Mouse (Mus musculus) forebrain, embryonic 15.5 days (tissue): Measurements from ENCODE around the gene Ctla4. TPM values are rescaled to one million over a fixed set of nuclear protein-coding genes. Genes with fewer than 3 reads are reported as not detected.

Experiments
- ATAC-seq: fragments of 200-750 bp; cut with Nextera tagmentation; replicated peaks from 2 replicates; pipeline ENCODE4 v1.8.0; 2017; ENCODE audit warnings: mild to moderate bottlenecking, moderate TSS enrichment, moderate library complexity
- H3K27ac ChIP-seq: fragments of 300-500 bp; sonication (generic); replicated peaks from 2 replicates; pipeline ENCODE4 v1.5.1; 2015; ENCODE audit warnings: mild to moderate bottlenecking, inconsistent platforms
- H3K27me3 ChIP-seq: fragments of 300-500 bp; sonication (generic); 2 replicates; pipeline ENCODE4 v1.6.1; 2015; ENCODE audit warnings: inconsistent platforms
- H3K36me3 ChIP-seq: fragments of 300-500 bp; sonication (generic); 2 replicates; pipeline ENCODE4 v1.6.1; 2015; ENCODE audit warnings: mild to moderate bottlenecking, inconsistent platforms
- H3K4me1 ChIP-seq: fragments of 300-500 bp; sonication (generic); 2 replicates; pipeline ENCODE4 v1.6.1; 2015; ENCODE audit warnings: inconsistent platforms
- H3K4me2 ChIP-seq: fragments of 300-500 bp; sonication (generic); replicated peaks from 2 replicates; pipeline ENCODE4 v1.6.1; 2015; ENCODE audit warnings: mild to moderate bottlenecking, inconsistent platforms
- H3K4me3 ChIP-seq: fragments of 300-500 bp; sonication (generic); 2 replicates; pipeline ENCODE4 v1.5.1; 2015; ENCODE audit warnings: mild to moderate bottlenecking, inconsistent platforms
- H3K9ac ChIP-seq: fragments of 300-500 bp; sonication (generic); replicated peaks from 2 replicates; pipeline ENCODE4 v1.6.1; 2015; ENCODE audit warnings: mild to moderate bottlenecking, inconsistent platforms
- H3K9me3 ChIP-seq: fragments of 300-500 bp; sonication (generic); 2 replicates; pipeline ENCODE4 v1.6.1; 2016; ENCODE audit warnings: inconsistent platforms
- WGBS: fragments of 180-500 bp; shearing (Covaris S2); methylation state at CpG from one replicate; pipeline ENCODE4 v1.1.7; 2015; ENCODE audit warnings: mixed read lengths; 5-methylcytosine and 5-hydroxymethylcytosine counted together
- polyA plus RNA-seq: library from polyadenylated mRNA; unstranded; fragments of >200 nt; fragmentation: Nextera tagmentation; extraction: Ambion mirVana; gene quantifications from 2 replicates; pipeline ENCODE4 v1.2.1, GENCODE M21; 2015

The Ctla4 gene
- not detected in 2 replicates for polyA plus RNA-seq

GRCm38 (mm10) chr1:60886981-60887380 is at the start of gene Ctla4:
Gene Ctla4 (plus strand): TSS chr1:60887000.
- no peaks in the 10 kb centered on the region for H3K36me3 ChIP-seq
- no peak for ATAC-seq
- H3K4me2 ChIP-seq: no peak within 1 kb of the TSS
- no peaks in the 10 kb centered on the region for H3K9me3 ChIP-seq
- no peaks in the 10 kb centered on the region for H3K27me3 ChIP-seq
- no peak within 1 kb of the TSS for H3K27ac ChIP-seq
- no peak within 1 kb of the TSS for H3K9ac ChIP-seq
- no peak within 1 kb of the TSS for H3K4me3 ChIP-seq
- no peaks in the 10 kb centered on the region for H3K4me1 ChIP-seq
- WGBS: 86% methylated on average over 7 of the region's 7 CpGs

- Histone ChIP-seq H3K36me3 (no peaks in the 10 kb centered on the region), H3K4me2 (no peak overlapping the region), H3K27me3 (no peaks in the 10 kb centered on the region), H3K27ac (no peak overlapping the region), H3K9me3 (no peaks in the 10 kb centered on the region), H3K9ac (no peak overlapping the region), H3K4me1 (no peaks in the 10 kb centered on the region), H3K4me3 (no peak overlapping the region)
- no peak for ATAC-seq
- 84% methylated on average over 1 of the region's 1 CpGs for WGBS
Observed at GRCm38 (mm10) chr1:60839161-60839560, 47.6 kb upstream of the Ctla4 start.

DNA sequence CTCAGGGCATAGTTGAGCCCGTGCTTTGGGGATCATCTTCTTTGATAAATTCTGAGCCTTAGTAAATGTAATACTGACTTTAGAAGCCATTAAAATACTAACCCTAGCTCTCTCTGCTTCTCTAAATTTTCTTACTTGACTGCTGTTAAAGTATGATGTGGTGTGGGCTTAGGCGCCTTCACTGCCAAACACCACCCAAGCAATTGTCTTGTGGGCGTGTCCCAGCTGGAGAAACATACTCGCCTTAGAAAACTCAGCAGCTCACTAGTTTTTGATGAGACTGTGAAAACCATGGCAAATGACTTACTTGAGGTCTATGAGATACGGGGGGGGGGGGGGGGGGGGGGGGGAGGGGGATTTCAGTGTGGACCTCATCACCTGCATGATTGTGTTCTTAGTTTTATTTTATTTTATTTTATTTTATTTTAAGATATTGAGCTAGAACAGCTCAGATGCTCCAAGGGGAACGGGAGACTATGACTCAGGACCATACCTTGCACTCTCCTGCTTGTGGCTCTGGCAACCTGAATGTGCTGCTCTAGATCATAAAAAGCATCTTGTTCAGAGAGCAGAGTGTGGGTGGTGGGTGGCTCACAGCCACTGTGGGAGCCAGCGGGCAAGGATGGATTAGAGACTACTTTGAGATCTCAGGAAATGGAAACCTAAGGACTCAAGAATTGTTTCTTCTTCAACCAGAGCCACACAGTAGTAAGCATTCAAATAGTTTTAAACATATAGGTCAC is 41.3 kb upstream of the Ctla4 start:
- Histone ChIP-seq H3K4me3 (no peak overlapping the region), H3K27me3 (no peaks in the 10 kb centered on the region), H3K27ac (no peak overlapping the region), H3K4me2 (no peak overlapping the region), H3K9me3 (no peaks in the 10 kb centered on the region), H3K36me3 (no peaks in the 10 kb centered on the region), H3K4me1 (no peaks in the 10 kb centered on the region), H3K9ac (no peak overlapping the region)
- WGBS: 91% methylated on average over 7 of the region's 7 CpGs
- ATAC-seq: no peak

DNA sequence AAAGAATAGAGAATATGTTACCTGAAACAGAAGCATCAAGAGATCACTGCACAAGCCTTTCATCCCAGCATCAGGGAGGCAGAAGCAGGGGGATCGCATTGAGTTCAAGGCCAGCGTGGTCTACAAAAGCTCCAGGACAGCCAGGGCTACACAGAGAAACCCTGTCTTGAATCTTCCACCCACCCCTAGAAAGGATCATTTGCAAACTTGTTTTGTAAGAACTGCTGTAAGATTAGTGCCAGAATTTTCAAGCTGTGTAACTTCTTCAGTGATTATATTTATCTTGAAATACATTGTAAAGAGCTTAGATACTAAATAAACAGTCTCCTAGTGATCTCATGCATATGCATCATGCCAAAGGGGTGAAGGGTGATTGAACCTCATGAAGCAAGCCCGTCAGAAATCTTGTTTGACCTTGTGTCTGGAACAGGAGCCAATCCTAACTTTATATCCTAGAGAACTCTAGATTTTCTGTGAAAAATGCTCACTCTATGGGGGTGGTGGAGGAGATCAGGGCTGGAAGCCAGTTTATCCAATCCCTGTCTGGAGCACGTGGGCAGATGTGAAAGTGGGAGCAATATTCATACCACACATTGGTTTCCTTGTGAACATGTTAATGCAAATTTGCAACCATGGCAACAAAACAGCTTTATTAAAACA is 40.1 kb upstream of the Ctla4 start:
- WGBS: 66% methylated on average over 4 of the region's 4 CpGs
- ATAC-seq: no peak
- H3K27me3 ChIP-seq: no peaks in the 10 kb centered on the region
- H3K9ac ChIP-seq: no peak overlapping the region
- peaks cover 12% of the 10 kb centered on the region for H3K4me1 ChIP-seq
- H3K4me2 ChIP-seq: no peak overlapping the region
- no peak overlapping the region for H3K4me3 ChIP-seq
- H3K27ac ChIP-seq: no peak overlapping the region
- no peaks in the 10 kb centered on the region for H3K36me3 ChIP-seq
- H3K9me3 ChIP-seq: no peaks in the 10 kb centered on the region

- Histone ChIP-seq H3K4me1 (peaks cover 17% of the 10 kb centered on the region), H3K36me3 (no peaks in the 10 kb centered on the region), H3K4me2 (no peak overlapping the region), H3K9me3 (no peaks in the 10 kb centered on the region), H3K9ac (no peak overlapping the region), H3K27me3 (no peaks in the 10 kb centered on the region), H3K27ac (no peak overlapping the region), H3K4me3 (no peak overlapping the region)
- no peak for ATAC-seq
- WGBS: 89% methylated on average over 2 of the region's 2 CpGs
Observed at GRCm38 (mm10) chr1:60849112-60849511, 37.7 kb upstream of the Ctla4 start.

DNA sequence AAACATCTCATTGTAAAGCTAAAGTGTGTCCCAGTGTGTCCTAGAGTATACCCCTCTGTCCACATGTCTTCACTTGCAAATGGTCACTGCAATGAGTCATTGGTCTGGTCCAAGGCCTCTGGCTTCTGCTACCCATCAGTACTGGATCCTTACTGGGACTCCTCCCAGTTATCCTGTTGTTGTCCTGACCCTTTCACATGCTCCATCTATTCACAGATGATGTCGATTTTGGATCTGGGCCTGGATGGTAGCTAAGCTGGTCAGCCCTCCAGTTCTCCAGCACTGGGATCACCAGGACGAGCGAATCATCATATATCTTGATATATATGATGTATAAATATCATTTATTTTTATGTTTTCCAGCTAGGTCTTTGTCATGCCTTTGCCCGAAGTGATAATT is 37.0 kb upstream of the Ctla4 start:
- H3K4me1 ChIP-seq: peaks cover 17% of the 10 kb centered on the region
- 92% methylated on average over 4 of the region's 4 CpGs for WGBS
- no peaks in the 10 kb centered on the region for H3K27me3 ChIP-seq
- no peak overlapping the region for H3K9ac ChIP-seq
- no peak overlapping the region for H3K4me3 ChIP-seq
- no peak for ATAC-seq
- no peak overlapping the region for H3K27ac ChIP-seq
- H3K4me2 ChIP-seq: no peak overlapping the region
- H3K36me3 ChIP-seq: no peaks in the 10 kb centered on the region
- H3K9me3 ChIP-seq: no peaks in the 10 kb centered on the region

DNA sequence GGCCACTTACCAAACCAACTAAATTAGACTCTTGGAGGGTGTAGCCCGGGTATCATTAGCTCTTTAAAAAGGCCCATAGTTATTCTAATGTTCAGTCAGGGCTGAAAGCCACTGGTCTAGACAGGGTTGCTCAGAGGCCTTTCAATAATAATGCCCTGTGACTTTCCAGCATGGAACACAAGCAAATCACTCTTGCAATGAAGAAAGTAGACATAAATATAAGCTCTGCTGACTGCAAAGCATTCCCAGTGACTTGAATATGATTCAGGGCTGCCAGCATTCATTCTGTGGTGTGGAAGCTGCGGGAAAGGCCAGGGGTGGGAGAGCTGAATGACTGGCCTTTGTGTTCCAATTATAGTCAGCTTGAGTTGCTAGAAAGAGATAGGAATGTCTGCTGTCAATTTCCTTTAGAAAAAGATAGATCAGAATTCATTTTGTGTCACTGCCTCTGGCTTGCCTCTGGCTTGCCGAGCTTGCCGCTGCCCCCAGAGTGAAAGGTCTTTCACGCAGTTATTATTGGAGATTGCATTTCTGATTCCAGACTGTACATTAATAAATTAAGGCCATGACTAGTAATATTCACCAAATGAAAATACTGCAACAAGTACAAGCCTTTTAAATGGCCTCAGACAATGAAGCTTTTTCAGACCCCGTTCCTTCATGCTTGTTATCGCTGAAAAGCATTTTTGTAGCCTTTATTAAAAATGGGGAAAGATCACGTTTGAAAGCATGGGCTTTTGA is 35.6 kb upstream of the Ctla4 start:
- Histone ChIP-seq H3K9ac (0 out of 2 replicates have a peak overlapping the region, but pooled peaks have one; percentile 10), H3K36me3 (no peaks in the 10 kb centered on the region)
- peak; percentile 66 for ATAC-seq

DNA sequence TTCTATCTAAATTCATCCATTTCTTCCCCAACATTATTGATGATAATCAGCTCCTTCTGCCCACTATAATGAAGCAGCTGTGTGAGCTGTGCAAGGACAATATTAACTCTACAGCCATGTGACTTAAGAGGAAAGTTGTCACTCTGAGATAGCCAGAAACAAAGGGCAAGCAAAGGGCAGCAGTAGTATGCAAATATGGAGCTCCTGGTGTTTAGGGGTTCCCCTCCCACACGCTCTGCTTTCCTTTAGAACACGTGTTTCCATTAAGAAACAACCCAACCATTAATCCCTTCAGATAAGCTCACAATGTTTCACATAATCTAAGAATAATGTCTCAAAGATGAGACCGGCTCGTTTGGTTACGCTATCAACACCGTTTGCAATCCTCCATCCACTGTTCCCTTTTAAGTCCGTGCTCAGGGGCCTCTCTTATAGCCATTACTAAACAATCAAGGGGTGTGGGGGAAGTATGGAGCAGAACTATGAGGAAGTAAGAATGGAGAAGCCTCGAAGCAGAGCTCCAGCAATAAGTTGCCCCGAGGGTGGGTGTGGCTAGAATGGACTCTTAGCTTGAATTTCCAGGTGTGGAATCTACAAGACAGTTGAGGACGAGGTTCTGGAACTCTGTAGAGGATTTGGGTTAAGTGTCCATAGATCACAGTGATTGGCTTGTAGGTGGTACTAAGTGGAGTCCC is 34.6 kb upstream of the Ctla4 start:
- Histone ChIP-seq H3K9ac (no peak overlapping the region), H3K27ac (no peak overlapping the region), H3K4me1 (peaks cover 17% of the 10 kb centered on the region), H3K4me3 (no peak overlapping the region), H3K27me3 (no peaks in the 10 kb centered on the region), H3K4me2 (no peak overlapping the region), H3K36me3 (no peaks in the 10 kb centered on the region), H3K9me3 (no peaks in the 10 kb centered on the region)
- 42% methylated on average over 10 of the region's 10 CpGs for WGBS
- no peak for ATAC-seq

More for the DNA sequence above, 35.6 kb upstream of the Ctla4 start:
- Histone ChIP-seq H3K27ac (peak overlapping the region; percentile 51; the same call in 1 of the 2 replicates), H3K4me1 (peaks cover 17% of the 10 kb centered on the region), H3K9me3 (no peaks in the 10 kb centered on the region), H3K27me3 (no peaks in the 10 kb centered on the region), H3K4me3 (no peak overlapping the region), H3K4me2 (no peak overlapping the region)
- 6% methylated on average over 8 of the region's 8 CpGs for WGBS

DNA sequence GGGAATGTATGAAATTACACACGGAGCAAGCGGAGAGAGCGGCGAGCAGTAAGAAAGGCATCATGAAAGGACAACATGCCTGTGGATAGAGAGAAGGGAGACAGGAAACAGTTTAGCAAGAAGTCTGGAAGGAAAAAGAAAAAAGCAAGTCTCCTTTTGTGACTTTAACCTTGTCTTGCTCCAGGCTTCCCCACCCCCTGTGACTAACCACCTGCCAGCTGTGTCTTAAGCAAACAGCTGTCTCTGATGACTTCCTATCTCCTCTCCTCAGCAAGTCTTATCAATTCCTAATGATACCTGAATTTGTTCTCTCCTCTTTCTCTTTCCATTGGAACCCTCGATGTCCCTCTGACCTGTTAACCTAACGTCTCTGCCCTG is 34.0 kb upstream of the Ctla4 start:
- Histone ChIP-seq H3K4me2 (no peak overlapping the region), H3K27me3 (no peaks in the 10 kb centered on the region), H3K36me3 (no peaks in the 10 kb centered on the region), H3K4me3 (no peak overlapping the region), H3K9me3 (no peaks in the 10 kb centered on the region), H3K9ac (no peak overlapping the region), H3K27ac (no peak overlapping the region), H3K4me1 (peaks cover 17% of the 10 kb centered on the region)
- WGBS: 76% methylated on average over 6 of the region's 6 CpGs
- ATAC-seq: no peak

GRCm38 (mm10) chr1:60853330-60853956 is 33.4 kb upstream of the Ctla4 start:
- ATAC-seq: no peak; the same call in 1 of the 2 replicates
- Histone ChIP-seq H3K9ac (no peak overlapping the region), H3K9me3 (no peaks in the 10 kb centered on the region), H3K36me3 (no peaks in the 10 kb centered on the region), H3K4me2 (no peak overlapping the region), H3K4me1 (peaks cover 17% of the 10 kb centered on the region), H3K4me3 (no peak overlapping the region), H3K27me3 (no peaks in the 10 kb centered on the region), H3K27ac (no peak overlapping the region)
- 24% methylated on average over 7 of the region's 7 CpGs for WGBS

DNA sequence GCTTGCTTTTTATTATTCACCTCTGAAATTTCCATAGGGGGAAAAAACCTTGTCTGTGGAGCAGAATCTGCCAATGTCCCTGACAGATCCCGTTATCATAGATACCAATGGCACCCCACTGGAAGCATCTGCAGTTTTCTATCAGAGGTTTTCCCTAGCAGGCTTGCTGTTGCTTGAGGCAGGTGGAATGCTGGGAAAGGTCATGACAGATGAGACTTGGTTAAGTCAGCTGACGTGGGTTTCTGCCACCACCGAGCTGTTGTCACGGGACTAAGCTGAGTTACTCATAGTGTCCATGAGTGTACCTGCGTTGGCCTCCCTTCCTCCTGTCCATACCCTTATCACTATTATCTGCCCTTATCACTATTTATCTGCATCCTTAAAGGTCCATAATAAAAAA is 32.8 kb upstream of the Ctla4 start:
- no peak overlapping the region for H3K4me2 ChIP-seq
- H3K27me3 ChIP-seq: no peaks in the 10 kb centered on the region
- WGBS: 84% methylated on average over 5 of the region's 5 CpGs
- no peak for ATAC-seq
- H3K9me3 ChIP-seq: no peaks in the 10 kb centered on the region
- H3K36me3 ChIP-seq: no peaks in the 10 kb centered on the region
- H3K27ac ChIP-seq: no peak overlapping the region
- no peak overlapping the region for H3K9ac ChIP-seq
- no peak overlapping the region for H3K4me3 ChIP-seq
- peaks cover 17% of the 10 kb centered on the region for H3K4me1 ChIP-seq
